Mouse (Mus musculus): ENCODE measurements around the gene Mex3a. TPM values are rescaled to one million over a fixed set of nuclear protein-coding genes. Genes with fewer than 3 reads are reported as not detected.
A peak's percentile ranks its signal among the peaks of the same experiment; 100 is the strongest.

The Mex3a gene
- polyA plus RNA-seq, 1 experiment from 2014 or later: 20.4 TPM

DNA sequence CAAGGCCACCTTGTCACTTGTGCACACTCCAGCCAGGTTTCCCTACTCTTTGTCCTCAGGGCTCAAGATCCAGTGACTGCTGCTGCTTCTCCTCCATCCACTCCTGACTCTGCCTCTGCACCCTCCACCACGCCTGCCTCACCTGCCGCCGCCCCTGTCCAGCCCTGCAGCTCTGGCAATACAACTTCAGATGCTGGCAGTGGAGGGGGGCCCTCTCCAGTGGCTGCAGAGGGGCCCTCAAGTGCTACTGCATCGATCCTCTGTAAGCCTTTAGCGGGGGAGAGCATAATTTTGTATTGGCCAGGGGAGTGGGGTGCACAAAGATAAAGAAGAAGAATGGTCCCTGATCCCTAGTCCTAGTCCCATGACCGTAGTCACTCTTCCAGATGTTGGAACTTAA is 23.5 kb downstream of the Mex3a start:
- H3K27me3 ChIP-seq (replicated peaks; ENCODE audit: control insufficient read depth, insufficient read depth, low read length): no peaks in the 10 kb centered on the region
- no peak overlapping the region for H3K27ac ChIP-seq (ENCODE audit: low read depth, low read length)
- no peak overlapping the region for H3K4me2 ChIP-seq (ENCODE audit: low read length)
- H3K4me3 ChIP-seq (ENCODE audit: low read length): no peak overlapping the region
- 97% methylated on average over 6 of the region's 6 CpGs for WGBS
- H3K9me3 ChIP-seq (ENCODE audit: control insufficient read depth, low read length): no peaks in the 10 kb centered on the region
- ATAC-seq: no peak
- H3K4me1 ChIP-seq (ENCODE audit: control insufficient read depth, insufficient read depth, low read depth, low read length): peaks cover 20% of the 10 kb centered on the region
- no peak overlapping the region for H3K9ac ChIP-seq (ENCODE audit: low read depth, low read length)
- H3K36me3 ChIP-seq (ENCODE audit: control insufficient read depth, insufficient read depth, low read length): peaks cover 23% of the 10 kb centered on the region

GRCm38 (mm10) chr3:88556616-88557015 is 24.4 kb downstream of the Mex3a start:
- no peak overlapping the region for H3K27ac ChIP-seq (ENCODE audit: low read depth, low read length)
- peaks cover 26% of the 10 kb centered on the region for H3K36me3 ChIP-seq (ENCODE audit: control insufficient read depth, insufficient read depth, low read length)
- H3K4me2 ChIP-seq (ENCODE audit: low read length): no peak overlapping the region
- no peak overlapping the region for H3K4me3 ChIP-seq (ENCODE audit: low read length)
- no peak for ATAC-seq
- H3K27me3 ChIP-seq (replicated peaks; ENCODE audit: control insufficient read depth, insufficient read depth, low read length): no peaks in the 10 kb centered on the region
- peaks cover 19% of the 10 kb centered on the region for H3K4me1 ChIP-seq (ENCODE audit: control insufficient read depth, insufficient read depth, low read depth, low read length)
- H3K9ac ChIP-seq (ENCODE audit: low read depth, low read length): no peak overlapping the region
- H3K9me3 ChIP-seq (ENCODE audit: control insufficient read depth, low read length): no peaks in the 10 kb centered on the region
- WGBS: 98% methylated on average over 8 of the region's 8 CpGs

- H3K36me3 ChIP-seq (ENCODE audit: control insufficient read depth, insufficient read depth, low read length): peaks cover 34% of the 10 kb centered on the region
- 89% methylated on average over 9 of the region's 9 CpGs for WGBS
- no peak for ATAC-seq
- H3K4me1 ChIP-seq (ENCODE audit: control insufficient read depth, insufficient read depth, low read depth, low read length): peaks cover 9% of the 10 kb centered on the region
- H3K4me3 ChIP-seq (ENCODE audit: low read length): no peak overlapping the region
- no peaks in the 10 kb centered on the region for H3K9me3 ChIP-seq (ENCODE audit: control insufficient read depth, low read length)
- H3K9ac ChIP-seq (ENCODE audit: low read depth, low read length): no peak overlapping the region
- no peaks in the 10 kb centered on the region for H3K27me3 ChIP-seq (replicated peaks; ENCODE audit: control insufficient read depth, insufficient read depth, low read length)
- H3K27ac ChIP-seq (ENCODE audit: low read depth, low read length): no peak overlapping the region
- no peak overlapping the region for H3K4me2 ChIP-seq (ENCODE audit: low read length)
These were observed 27.4 kb downstream of the Mex3a start for GRCm38 (mm10) chr3:88559596-88559995.

- 49% methylated on average over 4 of the region's 4 CpGs for WGBS
- Histone ChIP-seq H3K9me3 (ENCODE audit: control insufficient read depth, low read length) (no peaks in the 10 kb centered on the region), H3K27me3 (replicated peaks; ENCODE audit: control insufficient read depth, insufficient read depth, low read length) (no peaks in the 10 kb centered on the region), H3K36me3 (ENCODE audit: control insufficient read depth, insufficient read depth, low read length) (peaks cover 42% of the 10 kb centered on the region), H3K4me3 (ENCODE audit: low read length) (no peak overlapping the region), H3K4me2 (ENCODE audit: low read length) (no peak overlapping the region), H3K4me1 (ENCODE audit: control insufficient read depth, insufficient read depth, low read depth, low read length) (no peaks in the 10 kb centered on the region), H3K9ac (ENCODE audit: low read depth, low read length) (no peak overlapping the region), H3K27ac (ENCODE audit: low read depth, low read length) (no peak overlapping the region)
- ATAC-seq: 0 out of 2 replicates have a peak, but pooled peaks have one; percentile 12
These were observed 29.8 kb downstream of the Mex3a start for GRCm38 (mm10) chr3:88561989-88562388.

GRCm38 (mm10) chr3:88563442-88563841 is 31.2 kb downstream of the Mex3a start:
- no peak overlapping the region for H3K4me2 ChIP-seq (ENCODE audit: low read length)
- no peaks in the 10 kb centered on the region for H3K4me1 ChIP-seq (ENCODE audit: control insufficient read depth, insufficient read depth, low read depth, low read length)
- H3K9ac ChIP-seq (ENCODE audit: low read depth, low read length): no peak overlapping the region
- H3K27me3 ChIP-seq (replicated peaks; ENCODE audit: control insufficient read depth, insufficient read depth, low read length): no peaks in the 10 kb centered on the region
- H3K27ac ChIP-seq (ENCODE audit: low read depth, low read length): no peak overlapping the region
- H3K36me3 ChIP-seq (ENCODE audit: control insufficient read depth, insufficient read depth, low read length): peaks cover 45% of the 10 kb centered on the region
- no peak overlapping the region for H3K4me3 ChIP-seq (ENCODE audit: low read length)
- H3K9me3 ChIP-seq (ENCODE audit: control insufficient read depth, low read length): no peaks in the 10 kb centered on the region
- WGBS: 54% methylated on average over 4 of the region's 4 CpGs
- ATAC-seq: 0 out of 2 replicates have a peak, but pooled peaks have one; percentile 48

- Histone ChIP-seq H3K4me2 (ENCODE audit: low read length) (no peak overlapping the region), H3K4me3 (ENCODE audit: low read length) (no peak overlapping the region), H3K36me3 (ENCODE audit: control insufficient read depth, insufficient read depth, low read length) (peaks cover 47% of the 10 kb centered on the region), H3K9me3 (ENCODE audit: control insufficient read depth, low read length) (no peaks in the 10 kb centered on the region), H3K4me1 (ENCODE audit: control insufficient read depth, insufficient read depth, low read depth, low read length) (no peaks in the 10 kb centered on the region), H3K27me3 (replicated peaks; ENCODE audit: control insufficient read depth, insufficient read depth, low read length) (no peaks in the 10 kb centered on the region), H3K27ac (ENCODE audit: low read depth, low read length) (no peak overlapping the region), H3K9ac (ENCODE audit: low read depth, low read length) (no peak overlapping the region)
- WGBS: 80% methylated on average over 7 of the region's 7 CpGs
- ATAC-seq: no peak
These were observed 31.8 kb downstream of the Mex3a start for GRCm38 (mm10) chr3:88563966-88564365.

GRCm38 (mm10) chr3:88566116-88566515 is 33.9 kb downstream of the Mex3a start:
- H3K4me1 ChIP-seq (ENCODE audit: control insufficient read depth, insufficient read depth, low read depth, low read length): no peaks in the 10 kb centered on the region
- 89% methylated on average over 3 of the region's 3 CpGs for WGBS
- H3K27me3 ChIP-seq (replicated peaks; ENCODE audit: control insufficient read depth, insufficient read depth, low read length): no peaks in the 10 kb centered on the region
- H3K4me3 ChIP-seq (ENCODE audit: low read length): no peak overlapping the region
- H3K4me2 ChIP-seq (ENCODE audit: low read length): no peak overlapping the region
- H3K9me3 ChIP-seq (ENCODE audit: control insufficient read depth, low read length): no peaks in the 10 kb centered on the region
- H3K36me3 ChIP-seq (ENCODE audit: control insufficient read depth, insufficient read depth, low read length): peaks cover 44% of the 10 kb centered on the region
- no peak overlapping the region for H3K9ac ChIP-seq (ENCODE audit: low read depth, low read length)
- no peak overlapping the region for H3K27ac ChIP-seq (ENCODE audit: low read depth, low read length)
- ATAC-seq: no peak

DNA sequence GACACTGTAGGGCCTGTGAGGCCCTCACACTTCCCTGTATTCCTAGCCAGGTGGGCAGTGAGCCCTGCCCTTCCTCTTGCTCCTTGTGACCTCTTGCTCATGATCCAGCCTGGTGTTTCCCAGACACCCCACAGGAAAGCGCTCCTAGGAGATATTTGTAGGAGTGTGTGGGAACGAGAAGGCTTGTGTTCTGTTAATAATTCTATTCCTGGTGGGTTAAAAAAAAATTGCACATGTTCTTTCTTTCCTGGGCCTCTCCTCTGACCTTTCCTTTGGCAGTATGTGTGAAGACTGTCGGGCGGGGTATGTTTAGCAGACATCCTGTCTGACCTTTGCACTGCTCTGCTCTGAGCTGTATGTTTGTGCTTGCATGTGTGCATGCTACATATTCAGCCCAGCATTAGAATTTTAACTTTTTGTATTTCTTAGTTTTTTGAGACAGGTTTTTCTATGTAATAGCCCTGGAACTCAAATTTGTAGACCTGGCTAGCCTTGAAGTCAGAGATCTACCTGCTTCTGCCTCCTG is 34.4 kb downstream of the Mex3a start:
- Histone ChIP-seq H3K4me2 (ENCODE audit: low read length) (no peak overlapping the region), H3K27me3 (replicated peaks; ENCODE audit: control insufficient read depth, insufficient read depth, low read length) (no peaks in the 10 kb centered on the region), H3K27ac (ENCODE audit: low read depth, low read length) (no peak overlapping the region), H3K4me3 (ENCODE audit: low read length) (no peak overlapping the region), H3K4me1 (ENCODE audit: control insufficient read depth, insufficient read depth, low read depth, low read length) (no peaks in the 10 kb centered on the region), H3K9me3 (ENCODE audit: control insufficient read depth, low read length) (no peaks in the 10 kb centered on the region), H3K9ac (ENCODE audit: low read depth, low read length) (no peak overlapping the region), H3K36me3 (ENCODE audit: control insufficient read depth, insufficient read depth, low read length) (peaks cover 41% of the 10 kb centered on the region)
- 88% methylated on average over 4 of the region's 4 CpGs for WGBS
- ATAC-seq: no peak

- no peaks in the 10 kb centered on the region for H3K27me3 ChIP-seq (replicated peaks; ENCODE audit: control insufficient read depth, insufficient read depth, low read length)
- no peaks in the 10 kb centered on the region for H3K4me1 ChIP-seq (ENCODE audit: control insufficient read depth, insufficient read depth, low read depth, low read length)
- no peak overlapping the region for H3K4me2 ChIP-seq (ENCODE audit: low read length)
- H3K36me3 ChIP-seq (ENCODE audit: control insufficient read depth, insufficient read depth, low read length): peaks cover 40% of the 10 kb centered on the region
- WGBS: 87% methylated on average over 6 of the region's 6 CpGs
- H3K9me3 ChIP-seq (ENCODE audit: control insufficient read depth, low read length): no peaks in the 10 kb centered on the region
- no peak overlapping the region for H3K27ac ChIP-seq (ENCODE audit: low read depth, low read length)
- no peak for ATAC-seq
- no peak overlapping the region for H3K9ac ChIP-seq (ENCODE audit: low read depth, low read length)
- no peak overlapping the region for H3K4me3 ChIP-seq (ENCODE audit: low read length)
These were observed 35.7 kb downstream of the Mex3a start for GRCm38 (mm10) chr3:88567892-88568291.

DNA sequence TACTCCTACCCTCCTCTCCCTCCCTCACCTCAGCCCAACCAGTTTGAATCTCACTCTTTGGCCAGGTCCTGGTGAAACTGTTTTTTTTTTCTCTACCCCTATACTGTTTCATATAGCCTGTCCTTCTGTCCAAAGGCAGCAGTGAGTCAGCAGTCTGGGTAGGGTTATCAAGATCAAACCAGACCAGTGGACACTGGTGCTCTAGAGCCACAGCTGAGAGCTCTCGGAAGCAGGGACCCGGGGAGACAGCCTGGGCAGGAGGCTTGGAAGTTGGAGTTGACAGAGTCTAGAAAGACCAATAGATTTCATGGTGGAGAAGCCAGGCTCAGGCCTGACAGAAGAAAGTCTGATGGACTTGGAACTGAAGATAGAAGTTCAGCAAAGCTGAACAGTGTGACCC is 36.4 kb downstream of the Mex3a start:
- 98% methylated on average over 2 of the region's 2 CpGs for WGBS
- H3K27ac ChIP-seq (ENCODE audit: low read depth, low read length): no peak overlapping the region
- no peaks in the 10 kb centered on the region for H3K27me3 ChIP-seq (replicated peaks; ENCODE audit: control insufficient read depth, insufficient read depth, low read length)
- ATAC-seq: no peak
- no peak overlapping the region for H3K4me2 ChIP-seq (ENCODE audit: low read length)
- H3K4me1 ChIP-seq (ENCODE audit: control insufficient read depth, insufficient read depth, low read depth, low read length): no peaks in the 10 kb centered on the region
- H3K4me3 ChIP-seq (ENCODE audit: low read length): no peak overlapping the region
- H3K9ac ChIP-seq (ENCODE audit: low read depth, low read length): no peak overlapping the region
- peaks cover 38% of the 10 kb centered on the region for H3K36me3 ChIP-seq (ENCODE audit: control insufficient read depth, insufficient read depth, low read length)
- H3K9me3 ChIP-seq (ENCODE audit: control insufficient read depth, low read length): no peaks in the 10 kb centered on the region
